Mouse (Mus musculus) erythroblast, embryonic 14.5 days (primary cell): ENCODE measurements around the gene Gm27021.

ENCODE experiments used
- GATA1 ChIP-seq: IDR thresholded peaks from 2 replicates; pipeline ENCODE4 v1.6.1; 2012; ENCODE audit warnings: low read length, inconsistent platforms, mixed read lengths
- TAL1 ChIP-seq: IDR thresholded peaks from 3 replicates; pipeline ENCODE4 v1.6.1; 2012; ENCODE audit warnings: low read length, inconsistent platforms, mixed read lengths

- TF ChIP-seq TAL1 (no peak), GATA1 (no peak)
Observed at GRCm38 (mm10) chr8:120626461-120626860, 41.4 kb downstream of the Gm27021 start.
